Mouse (Mus musculus) ES-E14 (cell line): Measurements from ENCODE around the gene Exoc4.

Source experiments
- CHD2 ChIP-seq: IDR thresholded peaks from 2 replicates; pipeline ENCODE4 v1.6.1; 2014; ENCODE audit warnings: mild to moderate bottlenecking, low read depth, low read length, inconsistent platforms
- MAFK ChIP-seq: IDR thresholded peaks from 2 replicates; pipeline ENCODE4 v1.6.1; 2014; ENCODE audit warnings: mild to moderate bottlenecking, low read depth, low read length, inconsistent platforms; ENCODE audit not compliant: insufficient read depth
- ZNF384 ChIP-seq: IDR thresholded peaks from 2 replicates; pipeline ENCODE4 v1.6.1; 2012; ENCODE audit warnings: low read depth, low read length, inconsistent platforms

DNA sequence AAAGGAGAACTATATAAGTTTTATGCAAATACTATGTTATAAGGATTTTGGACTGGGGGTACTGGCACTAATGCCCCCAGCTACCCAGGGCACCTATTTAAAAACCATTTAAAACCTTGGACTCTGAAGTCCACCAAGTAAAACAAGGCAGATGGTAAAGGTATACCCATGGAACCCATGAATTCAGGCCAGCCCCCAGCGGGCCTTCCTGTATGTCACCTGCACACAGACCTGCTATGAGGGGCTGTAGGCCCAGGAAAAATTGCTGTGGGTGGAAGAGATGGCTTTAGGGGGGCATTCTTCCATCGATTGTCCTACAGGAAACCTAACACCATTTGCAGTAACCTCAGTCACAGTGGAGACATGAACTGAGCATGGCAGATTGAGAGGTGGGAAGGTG, 719.9 kb downstream of the Exoc4 start:
- TF ChIP-seq ZNF384 (no peak), CHD2 (no peak), MAFK (no peak)
